Comparison of ENCODE assay signal across 21 mouse cellular contexts in genomic region chr10:39002521-39002920, GRCm38 (mm10). TPM values are rescaled to one million over a fixed set of nuclear protein-coding genes. Genes with fewer than 3 reads are reported as not detected.
DNase-seq lines count a peak whose midpoint lies in the region; ATAC-seq and TF ChIP-seq lines count a peak whose summit lies in the region.
"Had no signal": no experiment of that assay in that cellular context is flagged by ENCODE, and none has a peak within 500 bp of the region (broad histone marks: within the 10 kb centered on the region; RNA-seq: fewer than 3 reads in every experiment).

No protein-coding gene starts in this region.

- H3K27ac ChIP-seq in liver, embryonic 14.5 days: no peak overlapping the region
- H3K27ac ChIP-seq in liver, embryonic 11.5 days (ENCODE audit: low read depth, low read length): no peak overlapping the region
- no peak overlapping the region for H3K27ac ChIP-seq in stomach, postnatal 0 days (replicated peaks)
- H3K27ac ChIP-seq: forebrain, embryonic 15.5 days; limb, embryonic 10.5 days; liver, embryonic 13.5 days; macrophage; midbrain, embryonic 13.5 days; neural tube, embryonic 15.5 days had no signal

- no peak for TF ChIP-seq EP300 in liver, embryonic 14.5 days (IDR thresholded peaks at IDR 0.05; ENCODE audit: low read depth)
- no peak for TF ChIP-seq EP300 in stomach, postnatal 0 days (optimal IDR thresholded peaks at IDR 0.05)

- H3K27me3 ChIP-seq in liver, embryonic 14.5 days (ENCODE audit: control insufficient read depth, insufficient read depth, low read length): no peaks in the 10 kb centered on the region
- H3K27me3 ChIP-seq in liver, embryonic 11.5 days (replicated peaks; ENCODE audit: control insufficient read depth, insufficient read depth, low read length): no peaks in the 10 kb centered on the region
- no peaks in the 10 kb centered on the region for H3K27me3 ChIP-seq in stomach, postnatal 0 days (ENCODE audit: control insufficient read depth, insufficient read depth, low read length)
- H3K27me3 ChIP-seq: forebrain, embryonic 15.5 days; liver, embryonic 13.5 days; midbrain, embryonic 13.5 days; neural tube, embryonic 15.5 days had no signal

- no peak overlapping the region for H3K4me3 ChIP-seq in liver, embryonic 14.5 days (ENCODE audit: insufficient read depth in 1 of 2, low read depth in 2 of 2, low read length in 2 of 2)
- H3K4me3 ChIP-seq in liver, embryonic 11.5 days (ENCODE audit: low read depth, low read length): no peak overlapping the region
- no peak overlapping the region for H3K4me3 ChIP-seq in stomach, postnatal 0 days (ENCODE audit: low read depth, low read length)
- H3K4me3 ChIP-seq: erythroblast, embryonic 14.5 days; forebrain, embryonic 15.5 days; limb, embryonic 10.5 days; liver, embryonic 13.5 days; midbrain, embryonic 13.5 days; myocyte; neural tube, embryonic 15.5 days had no signal

- WGBS in liver, embryonic 14.5 days (ENCODE audit: insufficient replicate concordance): 52% methylated on average over 2 of the region's 2 CpGs
- whole genome bisulfite sequencing in liver, embryonic 11.5 days: 61% methylated on average over 2 of the region's 2 CpGs
- 70% methylated on average over 2 of the region's 2 CpGs for WGBS in stomach, postnatal 0 days

- no peak overlapping the region for H3K9ac ChIP-seq in liver, embryonic 14.5 days (replicated peaks)
- H3K9ac ChIP-seq in liver, embryonic 11.5 days (ENCODE audit: low read depth, low read length): no peak overlapping the region
- H3K9ac ChIP-seq in stomach, postnatal 0 days (ENCODE audit: low read length): no peak overlapping the region
- H3K9ac ChIP-seq: forebrain, embryonic 15.5 days; liver, embryonic 13.5 days; midbrain, embryonic 13.5 days; neural tube, embryonic 15.5 days had no signal

- no peaks in the 10 kb centered on the region for H3K4me1 ChIP-seq in liver, embryonic 14.5 days (replicated peaks; ENCODE audit: control insufficient read depth in 2 of 2, insufficient read depth in 2 of 2, low read length in 1 of 2)
- no peaks in the 10 kb centered on the region for H3K4me1 ChIP-seq in liver, embryonic 11.5 days (replicated peaks; ENCODE audit: control insufficient read depth, insufficient read depth, low read length)
- no peaks in the 10 kb centered on the region for H3K4me1 ChIP-seq in stomach, postnatal 0 days (replicated peaks; ENCODE audit: control insufficient read depth, insufficient read depth)
- H3K4me1 ChIP-seq: forebrain, embryonic 15.5 days; limb, embryonic 10.5 days; liver, embryonic 13.5 days; midbrain, embryonic 13.5 days; neural tube, embryonic 15.5 days had no signal

- no peak for ATAC-seq in liver, embryonic 14.5 days (ENCODE audit: insufficient read depth)
- no peak for ATAC-seq in liver, embryonic 11.5 days (replicated peaks; ENCODE audit: low FRiP score)
- ATAC-seq in stomach, postnatal 0 days (ENCODE audit: low FRiP score, low TSS enrichment): no peak
- ATAC-seq: forebrain, embryonic 15.5 days; inflammation-experienced regulatory T-cells, adult 6 months; midbrain, embryonic 13.5 days had no signal

- H3K36me3 ChIP-seq in liver, embryonic 14.5 days (replicated peaks; ENCODE audit: control insufficient read depth, insufficient read depth, low read depth): no peaks in the 10 kb centered on the region
- no peaks in the 10 kb centered on the region for H3K36me3 ChIP-seq in liver, embryonic 11.5 days (ENCODE audit: control insufficient read depth, insufficient read depth, low read length)
- no peaks in the 10 kb centered on the region for H3K36me3 ChIP-seq in stomach, postnatal 0 days (ENCODE audit: control insufficient read depth, insufficient read depth, low read length)
- H3K36me3 ChIP-seq: forebrain, embryonic 15.5 days; liver, embryonic 13.5 days; midbrain, embryonic 13.5 days; neural tube, embryonic 15.5 days had no signal

- H3K4me2 ChIP-seq in liver, embryonic 14.5 days (ENCODE audit: low read depth): no peak overlapping the region
- no peak overlapping the region for H3K4me2 ChIP-seq in liver, embryonic 11.5 days
- no peak overlapping the region for H3K4me2 ChIP-seq in stomach, postnatal 0 days (replicated peaks; ENCODE audit: low read depth)
- H3K4me2 ChIP-seq: forebrain, embryonic 15.5 days; liver, embryonic 13.5 days; midbrain, embryonic 13.5 days; neural tube, embryonic 15.5 days had no signal

- H3K9me3 ChIP-seq in liver, embryonic 14.5 days (ENCODE audit: control insufficient read depth, low read length): no peaks in the 10 kb centered on the region
- no peaks in the 10 kb centered on the region for H3K9me3 ChIP-seq in liver, embryonic 11.5 days (ENCODE audit: control insufficient read depth, low read length)
- H3K9me3 ChIP-seq in stomach, postnatal 0 days (ENCODE audit: control insufficient read depth, low read length): no peaks in the 10 kb centered on the region
- H3K9me3 ChIP-seq: forebrain, embryonic 15.5 days; limb, embryonic 10.5 days; liver, embryonic 13.5 days; midbrain, embryonic 13.5 days; neural tube, embryonic 15.5 days had no signal

- peak; percentile 20; the same call in 1 of the 2 replicates for TF ChIP-seq CTCF in liver, embryonic 14.5 days (IDR thresholded peaks at IDR 0.05; ENCODE audit: low read depth)
- TF ChIP-seq CTCF in stomach, postnatal 0 days (IDR thresholded peaks at IDR 0.05; ENCODE audit: low read depth): peak; percentile 46

- no peak for DNase-seq in liver, embryonic 14.5 days (ENCODE audit: low read depth in 3 of 3, low spot score in 3 of 3)
- DNase-seq in liver, embryonic 11.5 days (ENCODE audit: low spot score): no peak
- DNase-seq in thymus, postnatal 14 days: peak; percentile 40
- DNase-seq in thymus, postnatal 36 days: no peak
- peak; percentile 13 for DNase-seq in ES-CJ7 (ENCODE audit: low read depth, low spot score)
- no peak for DNase-seq in stomach, postnatal 0 days (ENCODE audit: low spot score)
- no peak for DNase-seq in right cerebral cortex, postnatal 4 days
- DNase-seq in adrenal gland, adult 18-20 months (ENCODE audit: low spot score in 2 of 2): no peak
- DNase-seq: adrenal gland, adult 2 months; cerebellum, adult 18-20 months; kidney, adult 8-10 months; liver, embryonic 13.5 days; right cerebral cortex, postnatal 25 days had no signal

RNA-seq across cellular contexts. Expression of gene Lama4, which starts 37.2 kb away (rescaled TPM):
- polyA plus RNA-seq in liver, embryonic 14.5 days (2012; rRNA removed): 0.48 and 0.94 TPM in 2 replicates
- 0.54 and 0.91 TPM in 2 replicates for polyA plus RNA-seq in liver, embryonic 14.5 days (2014; fragmentation: Nextera tagmentation; extraction: Ambion mirVana)
- polyA plus RNA-seq in liver, embryonic 11.5 days (2014; fragmentation: Nextera tagmentation; extraction: Ambion mirVana): 6.1 and 7.0 TPM in 2 replicates
- polyA plus RNA-seq in stomach, postnatal 0 days (2015; fragmentation: Nextera tagmentation; extraction: Ambion mirVana): 27.6 and 28.9 TPM in 2 replicates
- 10 to 100 TPM; 55.3 to 59.2 TPM for total RNA-seq in adrenal gland, adult 18-20 months (2021)
- polyA plus RNA-seq: erythroblast, embryonic 14.5 days; inflammation-experienced regulatory T-cells, adult 6 months; macrophage had no signal

Comparison
In these comparisons a context has a peak if more than half of its experiments do, and no peak if none do; other contexts are left out.
1. DNase-seq: peak in thymus, postnatal 14 days (single experiment) and ES-CJ7 (single experiment); none in liver, embryonic 14.5 days (0 of 3), liver, embryonic 11.5 days (single experiment), thymus, postnatal 36 days (0 of 2), stomach, postnatal 0 days (single experiment), right cerebral cortex, postnatal 4 days (single experiment) and adrenal gland, adult 18-20 months (0 of 2).